Mouse (Mus musculus): Measurements from ENCODE around the gene Ing3. TPM values are rescaled to one million over a fixed set of nuclear protein-coding genes. Genes with fewer than 3 reads are reported as not detected.

Ing3 gene
- polyA plus RNA-seq, 1 experiment from 2014 or later: 60.0 TPM

GRCm38 (mm10) chr6:21958922-21959321 is 9.6 kb downstream of the Ing3 start:
- no peaks in the 10 kb centered on the region for H3K4me1 ChIP-seq (replicated peaks; ENCODE audit: control insufficient read depth, insufficient read depth, low read length)
- H3K9ac ChIP-seq (replicated peaks; ENCODE audit: low read depth, low read length): no peak overlapping the region
- H3K27ac ChIP-seq (ENCODE audit: low read length): no peak overlapping the region
- no peak overlapping the region for H3K4me2 ChIP-seq (ENCODE audit: low read length)
- peaks cover 7% of the 10 kb centered on the region for H3K36me3 ChIP-seq (ENCODE audit: control insufficient read depth, insufficient read depth)
- no peaks in the 10 kb centered on the region for H3K9me3 ChIP-seq (ENCODE audit: control insufficient read depth, low read length)
- no peak overlapping the region for H3K4me3 ChIP-seq (replicated peaks; ENCODE audit: low read length)
- no peaks in the 10 kb centered on the region for H3K27me3 ChIP-seq (replicated peaks; ENCODE audit: control insufficient read depth, insufficient read depth, low read length)
- ATAC-seq: no peak
- WGBS: 84% methylated on average over 4 of the region's 4 CpGs

DNA sequence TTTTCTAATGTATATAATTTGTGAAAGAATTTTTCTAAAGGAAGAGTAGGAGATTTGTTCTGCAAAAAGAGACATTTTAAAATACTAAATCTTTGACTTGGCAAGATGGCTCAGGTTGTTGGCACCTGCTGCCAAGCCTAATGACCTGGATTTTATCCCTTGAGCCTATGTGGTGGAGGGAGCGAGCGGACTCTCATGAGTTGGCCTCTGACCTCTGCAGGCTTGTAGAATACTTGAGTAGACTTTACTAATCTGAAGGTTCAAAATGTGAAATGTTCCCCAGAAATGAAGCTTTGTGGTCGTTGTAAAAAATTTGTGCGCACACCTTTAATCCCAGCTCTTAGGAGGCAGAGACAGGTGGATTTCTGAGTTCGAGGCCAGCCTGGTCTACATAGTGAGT is 10.5 kb downstream of the Ing3 start:
- no peak for ATAC-seq
- Histone ChIP-seq H3K27ac (ENCODE audit: low read length) (no peak overlapping the region), H3K4me3 (replicated peaks; ENCODE audit: low read length) (no peak overlapping the region), H3K9ac (replicated peaks; ENCODE audit: low read depth, low read length) (no peak overlapping the region), H3K36me3 (ENCODE audit: control insufficient read depth, insufficient read depth) (peaks cover 6% of the 10 kb centered on the region), H3K27me3 (replicated peaks; ENCODE audit: control insufficient read depth, insufficient read depth, low read length) (no peaks in the 10 kb centered on the region), H3K4me2 (ENCODE audit: low read length) (no peak overlapping the region), H3K4me1 (replicated peaks; ENCODE audit: control insufficient read depth, insufficient read depth, low read length) (no peaks in the 10 kb centered on the region), H3K9me3 (ENCODE audit: control insufficient read depth, low read length) (no peaks in the 10 kb centered on the region)
- WGBS: 96% methylated on average over 5 of the region's 5 CpGs

DNA sequence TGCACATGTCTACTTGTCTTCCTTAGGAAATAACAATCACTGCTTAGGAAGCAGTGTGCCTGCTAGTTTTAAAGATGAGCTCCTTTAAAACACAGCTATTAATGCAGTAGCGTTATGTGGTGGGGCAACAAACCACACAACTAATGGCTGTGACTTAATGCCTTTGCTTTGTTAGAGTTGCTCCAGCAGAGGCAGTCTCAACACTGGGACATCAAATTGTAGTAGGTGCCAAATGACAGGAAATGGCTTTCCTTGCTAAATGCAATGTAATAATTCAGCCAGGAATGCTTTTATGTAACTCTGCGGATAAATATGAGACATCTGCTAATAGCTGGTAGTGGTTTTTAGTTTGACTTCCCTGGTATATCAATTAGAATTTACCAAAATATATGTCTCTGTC is 28.2 kb downstream of the Ing3 start:
- no peaks in the 10 kb centered on the region for H3K27me3 ChIP-seq (replicated peaks; ENCODE audit: control insufficient read depth, insufficient read depth, low read length)
- no peak for ATAC-seq
- no peaks in the 10 kb centered on the region for H3K9me3 ChIP-seq (ENCODE audit: control insufficient read depth, low read length)
- 0 out of 2 replicates have a peak, but pooled peaks cover 3% of the 10 kb centered on the region for H3K4me1 ChIP-seq (replicated peaks; ENCODE audit: control insufficient read depth, insufficient read depth, low read length)
- no peak overlapping the region for H3K27ac ChIP-seq (ENCODE audit: low read length)
- no peak overlapping the region for H3K9ac ChIP-seq (replicated peaks; ENCODE audit: low read depth, low read length)
- 86% methylated on average over 2 of the region's 2 CpGs for WGBS
- peaks cover 14% of the 10 kb centered on the region for H3K36me3 ChIP-seq (ENCODE audit: control insufficient read depth, insufficient read depth)
- no peak overlapping the region for H3K4me3 ChIP-seq (replicated peaks; ENCODE audit: low read length)
- H3K4me2 ChIP-seq (ENCODE audit: low read length): no peak overlapping the region

DNA sequence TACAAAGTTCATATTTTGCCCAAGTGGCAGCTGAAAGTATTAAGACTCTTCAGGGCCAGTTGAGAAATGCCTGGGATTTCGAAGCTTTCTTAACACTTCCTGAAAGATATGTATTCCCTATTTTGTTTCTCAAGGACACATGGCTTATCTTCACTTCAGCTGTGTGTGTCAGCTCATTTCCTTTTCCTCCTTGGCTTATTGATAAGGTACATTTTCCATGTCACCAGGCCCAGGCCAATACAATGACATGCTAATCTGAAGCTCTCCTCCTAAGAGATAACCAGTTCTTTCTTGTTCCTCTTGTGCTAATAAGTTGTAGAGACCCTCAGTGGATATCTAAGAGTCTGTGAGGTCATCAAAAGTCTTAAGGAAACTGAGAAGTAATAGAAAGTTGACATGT is 31.7 kb downstream of the Ing3 start:
- no peaks in the 10 kb centered on the region for H3K36me3 ChIP-seq (ENCODE audit: control insufficient read depth, insufficient read depth)
- H3K27ac ChIP-seq (ENCODE audit: low read length): no peak overlapping the region
- ATAC-seq: no peak
- no peaks in the 10 kb centered on the region for H3K9me3 ChIP-seq (ENCODE audit: control insufficient read depth, low read length)
- H3K9ac ChIP-seq (replicated peaks; ENCODE audit: low read depth, low read length): no peak overlapping the region
- no peak overlapping the region for H3K4me2 ChIP-seq (ENCODE audit: low read length)
- 91% methylated on average over 1 of the region's 1 CpGs for WGBS
- peaks cover 5% of the 10 kb centered on the region; the same call in 1 of the 2 replicates for H3K27me3 ChIP-seq (replicated peaks; ENCODE audit: control insufficient read depth, insufficient read depth, low read length)
- H3K4me1 ChIP-seq (replicated peaks; ENCODE audit: control insufficient read depth, insufficient read depth, low read length): peaks cover 11% of the 10 kb centered on the region
- H3K4me3 ChIP-seq (replicated peaks; ENCODE audit: low read length): no peak overlapping the region

DNA sequence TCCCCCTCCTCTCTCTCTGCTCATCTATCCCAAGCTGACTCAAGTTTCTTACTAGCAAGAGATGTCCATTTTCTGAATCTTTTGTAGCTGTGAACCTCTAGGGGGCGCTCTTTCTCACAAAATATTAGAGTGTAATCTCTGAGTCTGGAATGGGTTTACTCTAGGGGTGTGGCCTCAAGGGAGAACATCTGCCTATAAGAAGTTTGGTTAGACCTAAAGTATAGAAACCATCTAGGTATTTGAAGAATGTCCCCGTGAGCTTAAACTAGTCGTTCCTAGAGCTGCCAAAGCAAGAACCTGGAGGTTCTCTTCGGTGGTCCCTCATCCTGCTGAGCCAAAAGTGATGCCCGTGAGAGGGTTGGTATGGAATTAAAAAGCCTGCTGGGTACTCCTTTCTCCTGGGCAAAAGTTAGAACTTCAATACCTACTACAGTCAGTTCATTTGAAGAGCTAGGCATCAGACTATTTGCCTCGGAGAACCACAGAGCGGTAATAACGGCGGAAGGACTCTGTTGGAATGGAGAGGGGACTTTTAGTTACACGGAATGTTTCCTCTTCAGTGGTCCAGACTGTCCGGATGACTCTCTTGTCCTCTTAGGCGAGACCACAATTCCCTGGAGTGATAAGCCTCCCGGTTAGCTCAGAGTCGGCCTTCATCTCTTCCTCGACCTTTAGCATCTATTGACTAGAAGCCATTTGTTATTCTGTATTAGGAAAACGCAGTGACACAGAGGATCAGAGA is 35.8 kb downstream of the Ing3 start:
- H3K27ac ChIP-seq (ENCODE audit: low read length): no peak overlapping the region
- H3K9ac ChIP-seq (replicated peaks; ENCODE audit: low read depth, low read length): peak overlapping the region; percentile 53
- no peaks in the 10 kb centered on the region for H3K9me3 ChIP-seq (ENCODE audit: control insufficient read depth, low read length)
- peak overlapping the region; percentile 98 for H3K4me2 ChIP-seq (ENCODE audit: low read length)
- H3K4me3 ChIP-seq (replicated peaks; ENCODE audit: low read length): peak overlapping the region; percentile 52
- ATAC-seq: peak; percentile 38; the same call in 1 of the 2 replicates
- peaks cover 15% of the 10 kb centered on the region for H3K4me1 ChIP-seq (replicated peaks; ENCODE audit: control insufficient read depth, insufficient read depth, low read length)
- peaks cover 12% of the 10 kb centered on the region for H3K27me3 ChIP-seq (replicated peaks; ENCODE audit: control insufficient read depth, insufficient read depth, low read length)
- H3K36me3 ChIP-seq (ENCODE audit: control insufficient read depth, insufficient read depth): no peaks in the 10 kb centered on the region
- WGBS: 8% methylated on average over 16 of the region's 16 CpGs

DNA sequence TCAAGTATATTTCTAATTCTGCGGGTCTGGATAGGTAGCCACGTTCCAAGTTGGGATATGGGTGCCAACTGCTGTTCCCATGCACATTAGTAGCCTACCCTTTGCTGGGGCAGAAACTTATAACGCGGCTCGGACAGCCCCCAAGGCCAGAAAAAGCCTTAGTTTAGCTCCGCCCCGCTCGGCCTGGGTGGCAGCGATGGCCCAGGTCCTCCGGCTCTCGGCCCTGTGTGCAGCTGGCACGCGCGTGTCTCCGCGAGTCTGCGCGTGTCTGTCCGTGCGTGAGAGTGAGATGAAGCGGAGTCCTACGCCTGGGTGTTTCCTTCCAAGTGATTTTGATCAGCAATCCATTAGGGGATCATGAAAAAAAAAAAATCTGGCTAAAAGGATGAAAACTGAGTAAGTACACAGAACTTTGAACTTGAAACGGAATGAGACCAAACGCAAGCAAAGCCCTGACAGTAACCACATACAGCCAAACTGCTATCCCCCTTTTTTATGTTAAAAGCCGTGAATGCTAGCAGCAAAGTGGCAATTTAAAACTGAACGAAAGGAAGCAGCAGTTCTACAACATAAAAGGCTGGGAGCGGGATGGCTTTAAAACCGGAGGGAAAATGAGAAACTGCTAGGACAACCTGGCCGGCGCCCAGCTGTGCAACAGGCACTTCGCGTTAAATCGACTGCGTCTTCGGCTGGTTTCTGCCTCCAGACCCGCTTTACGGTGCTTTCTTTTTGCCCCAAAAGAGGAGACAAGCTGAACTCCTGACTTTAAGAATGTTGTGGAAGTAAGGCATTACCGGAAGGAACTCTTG is 36.6 kb downstream of the Ing3 start, which contains the start of gene Cped1:
Cped1 (plus strand) TSS at position 185 of the 809 bp plus-strand sequence.
- Histone ChIP-seq H3K36me3 (ENCODE audit: control insufficient read depth, insufficient read depth) (no peaks in the 10 kb centered on the region), H3K4me3 (replicated peaks; ENCODE audit: low read length) (peak within 1 kb of the TSS; percentile 52), H3K27ac (ENCODE audit: low read length) (no peak within 1 kb of the TSS), H3K4me1 (replicated peaks; ENCODE audit: control insufficient read depth, insufficient read depth, low read length) (peaks cover 15% of the 10 kb centered on the region), H3K4me2 (ENCODE audit: low read length) (peak within 1 kb of the TSS; percentile 98), H3K9me3 (ENCODE audit: control insufficient read depth, low read length) (no peaks in the 10 kb centered on the region), H3K27me3 (replicated peaks; ENCODE audit: control insufficient read depth, insufficient read depth, low read length) (peaks cover 12% of the 10 kb centered on the region), H3K9ac (replicated peaks; ENCODE audit: low read depth, low read length) (peak within 1 kb of the TSS; percentile 53)
- WGBS: under 1% methylated on average over 38 of the region's 38 CpGs
- peak; percentile 84 for ATAC-seq

GRCm38 (mm10) chr6:21986660-21987331 is 37.4 kb downstream of the Ing3 start:
- ATAC-seq: no peak
- 14% methylated on average over 24 of the region's 24 CpGs for WGBS
- no peak overlapping the region for H3K9ac ChIP-seq (replicated peaks; ENCODE audit: low read depth, low read length)

DNA sequence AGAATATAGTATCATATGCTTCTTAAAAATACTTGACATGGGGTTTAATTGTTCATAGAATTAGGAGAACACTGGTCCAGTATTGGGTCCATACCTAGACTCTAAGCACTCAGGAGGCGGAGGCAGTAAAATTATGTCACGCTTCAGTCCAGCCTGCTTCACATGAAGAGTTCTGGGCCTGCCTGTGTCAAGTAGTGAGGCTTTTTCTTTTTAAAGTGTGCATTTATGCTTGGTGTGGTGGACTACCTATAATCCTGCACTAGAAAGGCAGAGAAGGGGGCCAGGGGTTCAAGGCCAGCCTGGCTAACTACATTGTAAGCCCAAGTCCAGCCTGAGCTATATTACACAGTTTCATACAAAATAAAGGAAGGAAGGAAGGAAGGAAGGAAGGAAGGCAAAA is 38.2 kb downstream of the Ing3 start:
- no peak overlapping the region for H3K4me2 ChIP-seq (ENCODE audit: low read length)
- no peak for ATAC-seq
- H3K27me3 ChIP-seq (replicated peaks; ENCODE audit: control insufficient read depth, insufficient read depth, low read length): peaks cover 12% of the 10 kb centered on the region
- H3K4me3 ChIP-seq (replicated peaks; ENCODE audit: low read length): no peak overlapping the region
- peaks cover 15% of the 10 kb centered on the region for H3K4me1 ChIP-seq (replicated peaks; ENCODE audit: control insufficient read depth, insufficient read depth, low read length)
- no peaks in the 10 kb centered on the region for H3K36me3 ChIP-seq (ENCODE audit: control insufficient read depth, insufficient read depth)
- WGBS: 92% methylated on average over 2 of the region's 2 CpGs
- H3K9ac ChIP-seq (replicated peaks; ENCODE audit: low read depth, low read length): no peak overlapping the region
- H3K27ac ChIP-seq (ENCODE audit: low read length): no peak overlapping the region
- H3K9me3 ChIP-seq (ENCODE audit: control insufficient read depth, low read length): no peaks in the 10 kb centered on the region

More at GRCm38 (mm10) chr6:21986660-21987331, 37.4 kb downstream of the Ing3 start:
- H3K27ac ChIP-seq (ENCODE audit: low read length): no peak overlapping the region
- peaks cover 12% of the 10 kb centered on the region for H3K27me3 ChIP-seq (replicated peaks; ENCODE audit: control insufficient read depth, insufficient read depth, low read length)
- peak overlapping the region; percentile 52 for H3K4me3 ChIP-seq (replicated peaks; ENCODE audit: low read length)
- no peaks in the 10 kb centered on the region for H3K36me3 ChIP-seq (ENCODE audit: control insufficient read depth, insufficient read depth)
- no peaks in the 10 kb centered on the region for H3K9me3 ChIP-seq (ENCODE audit: control insufficient read depth, low read length)
- peaks cover 15% of the 10 kb centered on the region for H3K4me1 ChIP-seq (replicated peaks; ENCODE audit: control insufficient read depth, insufficient read depth, low read length)
- H3K4me2 ChIP-seq (ENCODE audit: low read length): peak overlapping the region; percentile 98

- Histone ChIP-seq H3K4me2 (ENCODE audit: low read length) (no peak overlapping the region), H3K27ac (ENCODE audit: low read length) (no peak overlapping the region), H3K4me3 (replicated peaks; ENCODE audit: low read length) (no peak overlapping the region), H3K4me1 (replicated peaks; ENCODE audit: control insufficient read depth, insufficient read depth, low read length) (peaks cover 15% of the 10 kb centered on the region), H3K27me3 (replicated peaks; ENCODE audit: control insufficient read depth, insufficient read depth, low read length) (peaks cover 12% of the 10 kb centered on the region), H3K9me3 (ENCODE audit: control insufficient read depth, low read length) (no peaks in the 10 kb centered on the region), H3K36me3 (ENCODE audit: control insufficient read depth, insufficient read depth) (no peaks in the 10 kb centered on the region), H3K9ac (replicated peaks; ENCODE audit: low read depth, low read length) (no peak overlapping the region)
- WGBS: 89% methylated on average over 5 of the region's 5 CpGs
- no peak for ATAC-seq
These were observed 38.9 kb downstream of the Ing3 start for GRCm38 (mm10) chr6:21988296-21988695.
